Mouse (Mus musculus): Measurements from ENCODE around the gene Cox8b. TPM values are rescaled to one million over a fixed set of nuclear protein-coding genes. Genes with fewer than 3 reads are reported as not detected.

The Cox8b gene
- polyA plus RNA-seq, 1 experiment from 2014 or later, result 0.33 TPM

- no peak overlapping the region for H3K4me3 ChIP-seq (replicated peaks)
- peaks cover 16% of the 10 kb centered on the region for H3K4me1 ChIP-seq (replicated peaks)
- no peak overlapping the region for H3K4me2 ChIP-seq
- H3K27me3 ChIP-seq, result 0 out of 2 replicates have a peak, but pooled peaks cover 3% of the 10 kb centered on the region
- no peaks in the 10 kb centered on the region for H3K36me3 ChIP-seq
- WGBS (ENCODE audit: insufficient replicate concordance), result 58% methylated on average over 5 of the region's 5 CpGs
- H3K27ac ChIP-seq, result peak overlapping the region; percentile 66
- no peak overlapping the region for H3K9ac ChIP-seq
- no peaks in the 10 kb centered on the region for H3K9me3 ChIP-seq (replicated peaks)
- ATAC-seq (ENCODE audit: low read depth) (peak; percentile 29), DNase-seq (no peak)
Measured at GRCm38 (mm10) chr7:140912846-140913482, 12.7 kb upstream of the Cox8b start.

DNA sequence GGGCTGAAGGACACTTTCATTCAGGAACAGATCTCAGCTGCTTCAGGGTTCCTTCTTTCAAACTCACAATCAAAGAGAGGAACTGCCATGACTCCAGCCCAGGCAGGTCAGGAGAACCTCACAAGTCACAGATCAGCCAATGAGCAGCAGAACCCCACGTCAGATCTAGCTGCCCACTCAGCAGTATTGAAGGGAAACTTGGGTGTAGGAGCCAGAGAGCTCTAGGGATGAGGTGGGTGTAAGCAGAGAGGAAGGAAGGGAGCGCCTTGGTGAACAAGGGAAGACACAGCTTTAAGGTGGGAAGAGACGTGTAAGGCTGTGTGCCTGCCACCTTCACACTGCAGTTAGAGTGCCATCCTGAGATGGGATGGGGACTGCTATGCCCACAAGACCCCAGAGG, 12.0 kb upstream of the Cox8b start:
- Histone ChIP-seq H3K9me3 (replicated peaks) (no peaks in the 10 kb centered on the region), H3K27ac (peak overlapping the region; percentile 66), H3K36me3 (no peaks in the 10 kb centered on the region), H3K4me2 (no peak overlapping the region), H3K27me3 (0 out of 2 replicates have a peak, but pooled peaks cover 3% of the 10 kb centered on the region), H3K4me3 (replicated peaks) (no peak overlapping the region), H3K4me1 (replicated peaks) (peaks cover 16% of the 10 kb centered on the region), H3K9ac (no peak overlapping the region)
- WGBS (ENCODE audit: insufficient replicate concordance), result 42% methylated on average over 3 of the region's 3 CpGs
- DNase-seq, result no peak
- no peak for ATAC-seq (ENCODE audit: low read depth)

DNA sequence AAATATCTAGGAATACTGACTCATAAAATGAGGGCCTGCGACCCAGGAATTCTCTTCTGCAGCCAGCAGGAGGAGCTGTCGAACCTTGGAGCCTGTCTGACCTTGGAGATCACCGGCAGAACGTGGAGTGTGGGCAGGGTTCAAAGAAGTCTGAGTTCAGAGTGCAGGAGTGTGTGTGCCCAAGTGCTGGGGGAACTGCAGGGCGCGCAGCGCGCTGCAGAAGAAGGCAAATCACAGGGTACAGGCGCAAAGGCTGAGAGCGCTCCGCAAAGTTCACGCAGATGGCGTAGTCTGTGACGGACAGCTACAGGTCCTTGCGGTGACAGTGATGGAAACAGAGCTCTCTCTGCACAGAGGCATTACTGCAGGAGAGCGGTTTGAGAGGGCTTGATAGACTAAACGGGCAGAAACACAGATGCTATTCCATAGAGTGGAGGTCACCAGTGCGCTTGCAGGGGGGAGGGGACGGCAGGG, 8.4 kb upstream of the Cox8b start:
- Histone ChIP-seq H3K4me2 (peak overlapping the region; percentile 60), H3K9me3 (replicated peaks) (no peaks in the 10 kb centered on the region), H3K4me1 (replicated peaks) (peaks cover 20% of the 10 kb centered on the region), H3K9ac (peak overlapping the region; percentile 7; the same call in 1 of the 2 replicates), H3K4me3 (replicated peaks) (peak overlapping the region; percentile 37), H3K36me3 (no peaks in the 10 kb centered on the region), H3K27ac (peak overlapping the region; percentile 71), H3K27me3 (0 out of 2 replicates have a peak, but pooled peaks cover 3% of the 10 kb centered on the region)
- ATAC-seq (ENCODE audit: low read depth) (peak; percentile 52), DNase-seq (peak; percentile 48)
- WGBS (ENCODE audit: insufficient replicate concordance), result 2% methylated on average over 19 of the region's 19 CpGs

DNA sequence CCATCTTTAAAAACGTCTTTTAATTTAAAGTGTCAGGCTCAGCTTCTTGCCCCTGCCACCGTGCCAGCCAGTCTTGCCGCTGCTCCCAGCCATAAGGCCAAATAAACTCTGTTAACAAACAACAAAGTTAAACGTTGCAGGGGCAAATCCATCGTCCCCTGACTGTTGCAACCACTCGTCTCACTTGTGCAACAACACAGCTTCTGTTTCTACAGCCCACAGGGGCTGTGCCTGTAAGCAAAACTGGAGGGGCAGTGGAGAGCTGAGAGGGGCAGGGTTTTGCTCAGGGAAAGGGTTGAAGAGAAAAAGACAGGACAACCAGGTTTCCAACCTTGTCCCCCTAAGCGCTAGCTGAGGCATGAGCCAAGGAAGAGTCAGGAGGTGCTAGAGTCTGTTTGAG, 7.9 kb upstream of the Cox8b start:
- 35% methylated on average over 7 of the region's 7 CpGs for WGBS (ENCODE audit: insufficient replicate concordance)
- Histone ChIP-seq H3K9ac (no peak overlapping the region), H3K9me3 (replicated peaks) (no peaks in the 10 kb centered on the region), H3K27me3 (0 out of 2 replicates have a peak, but pooled peaks cover 3% of the 10 kb centered on the region), H3K4me2 (peak overlapping the region; percentile 60; the same call in 1 of the 2 replicates), H3K4me1 (replicated peaks) (peaks cover 20% of the 10 kb centered on the region), H3K36me3 (no peaks in the 10 kb centered on the region), H3K27ac (peak overlapping the region; percentile 71), H3K4me3 (replicated peaks) (no peak overlapping the region)
- DNase-seq (no peak), ATAC-seq (ENCODE audit: low read depth) (no peak)

- H3K36me3 ChIP-seq, result no peaks in the 10 kb centered on the region
- no peak for ATAC-seq (ENCODE audit: low read depth)
- no peak overlapping the region for H3K4me3 ChIP-seq (replicated peaks)
- no peaks in the 10 kb centered on the region for H3K9me3 ChIP-seq (replicated peaks)
- WGBS (ENCODE audit: insufficient replicate concordance), result 69% methylated on average over 7 of the region's 7 CpGs
- H3K27me3 ChIP-seq, result 0 out of 2 replicates have a peak, but pooled peaks cover 2% of the 10 kb centered on the region
- no peak overlapping the region for H3K9ac ChIP-seq
- DNase-seq, result no peak
- peak overlapping the region; percentile 71; the same call in 1 of the 2 replicates for H3K27ac ChIP-seq
- H3K4me2 ChIP-seq, result no peak overlapping the region
- H3K4me1 ChIP-seq (replicated peaks), result peaks cover 20% of the 10 kb centered on the region
Measured at GRCm38 (mm10) chr7:140907697-140908096, 7.5 kb upstream of the Cox8b start.

- H3K9ac ChIP-seq, result no peak overlapping the region; the same call in 1 of the 2 replicates
- 0 out of 2 replicates have a peak overlapping the region, but pooled peaks have one; percentile 14 for H3K4me3 ChIP-seq (replicated peaks)
Measured at GRCm38 (mm10) chr7:140907131-140907530, 6.9 kb upstream of the Cox8b start.

GRCm38 (mm10) chr7:140905642-140906081, 5.4 kb upstream of the Cox8b start:
- no peaks in the 10 kb centered on the region for H3K36me3 ChIP-seq
- no peak overlapping the region; the same call in 1 of the 2 replicates for H3K4me3 ChIP-seq (replicated peaks)
- peaks cover 14% of the 10 kb centered on the region for H3K4me1 ChIP-seq (replicated peaks)
- peak overlapping the region; percentile 75 for H3K27ac ChIP-seq
- 26% methylated on average over 2 of the region's 2 CpGs for WGBS (ENCODE audit: insufficient replicate concordance)
- H3K9me3 ChIP-seq (replicated peaks), result no peaks in the 10 kb centered on the region
- DNase-seq (no peak), ATAC-seq (ENCODE audit: low read depth) (peak; percentile 36)
- H3K9ac ChIP-seq, result no peak overlapping the region
- H3K4me2 ChIP-seq, result peak overlapping the region; percentile 42
- no peaks in the 10 kb centered on the region for H3K27me3 ChIP-seq

More at GRCm38 (mm10) chr7:140907131-140907530, 6.9 kb upstream of the Cox8b start:
- H3K4me1 ChIP-seq (replicated peaks), result peaks cover 14% of the 10 kb centered on the region
- peak overlapping the region; percentile 42 for H3K4me2 ChIP-seq
- no peaks in the 10 kb centered on the region for H3K9me3 ChIP-seq (replicated peaks)
- H3K36me3 ChIP-seq, result no peaks in the 10 kb centered on the region
- ATAC-seq (ENCODE audit: low read depth) (no peak), DNase-seq (no peak)
- 70% methylated on average over 13 of the region's 13 CpGs for WGBS (ENCODE audit: insufficient replicate concordance)
- H3K27me3 ChIP-seq, result no peaks in the 10 kb centered on the region
- peak overlapping the region; percentile 75; the same call in 1 of the 2 replicates for H3K27ac ChIP-seq

DNA sequence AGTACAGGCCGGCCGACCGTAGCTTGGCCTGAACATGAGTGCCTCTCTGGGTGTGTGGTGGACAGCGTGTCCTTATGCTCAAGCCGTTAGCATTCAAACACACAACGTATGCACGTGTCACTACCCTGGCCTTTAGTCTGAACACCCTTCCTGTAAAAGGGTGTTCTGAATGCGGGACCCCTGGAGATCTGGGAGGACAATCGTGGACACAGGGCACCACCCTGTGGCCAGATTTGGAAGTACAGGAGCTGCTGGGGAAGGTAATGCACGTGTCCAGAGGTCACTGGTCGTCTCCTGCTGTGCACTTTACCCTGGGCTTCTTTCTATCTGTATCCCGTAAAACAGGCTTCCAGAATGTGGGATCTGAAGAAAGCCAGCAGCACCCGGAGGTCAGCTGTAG, 3.0 kb upstream of the Cox8b start:
- Histone ChIP-seq H3K27ac (no peak overlapping the region), H3K27me3 (no peaks in the 10 kb centered on the region), H3K4me2 (no peak overlapping the region), H3K4me3 (replicated peaks) (no peak overlapping the region), H3K4me1 (replicated peaks) (peaks cover 4% of the 10 kb centered on the region), H3K9ac (no peak overlapping the region), H3K36me3 (peaks cover 10% of the 10 kb centered on the region), H3K9me3 (replicated peaks) (no peaks in the 10 kb centered on the region)
- peak; percentile 55 for DNase-seq
- ATAC-seq (ENCODE audit: low read depth), result peak; percentile 37
- WGBS (ENCODE audit: insufficient replicate concordance), result 28% methylated on average over 13 of the region's 13 CpGs

- Histone ChIP-seq H3K9me3 (replicated peaks) (no peaks in the 10 kb centered on the region), H3K4me2 (no peak overlapping the region), H3K27me3 (no peaks in the 10 kb centered on the region), H3K4me3 (replicated peaks) (no peak overlapping the region), H3K36me3 (peaks cover 20% of the 10 kb centered on the region), H3K4me1 (replicated peaks) (peaks cover 4% of the 10 kb centered on the region; the same call in 1 of the 2 replicates), H3K9ac (no peak overlapping the region), H3K27ac (no peak overlapping the region)
- 73% methylated on average over 15 of the region's 15 CpGs for WGBS (ENCODE audit: insufficient replicate concordance)
- no peak for DNase-seq
- no peak for ATAC-seq (ENCODE audit: low read depth)
Measured at GRCm38 (mm10) chr7:140902036-140902875, 2.0 kb upstream of the Cox8b start.

- 0 out of 2 replicates have a peak, but pooled peaks cover under 1% of the 10 kb centered on the region for H3K4me1 ChIP-seq (replicated peaks)
- no peak overlapping the region for H3K4me2 ChIP-seq
- H3K9me3 ChIP-seq (replicated peaks), result no peaks in the 10 kb centered on the region
- H3K27me3 ChIP-seq, result no peaks in the 10 kb centered on the region
- H3K9ac ChIP-seq, result no peak overlapping the region
- peaks cover 46% of the 10 kb centered on the region for H3K36me3 ChIP-seq
- DNase-seq (no peak), ATAC-seq (ENCODE audit: low read depth) (no peak)
- 71% methylated on average over 3 of the region's 3 CpGs for whole genome bisulfite sequencing (ENCODE audit: insufficient replicate concordance)
- no peak overlapping the region for H3K27ac ChIP-seq
- no peak overlapping the region for H3K4me3 ChIP-seq (replicated peaks)
Measured at GRCm38 (mm10) chr7:140899121-140899520, 1.1 kb downstream of the Cox8b start.

DNA sequence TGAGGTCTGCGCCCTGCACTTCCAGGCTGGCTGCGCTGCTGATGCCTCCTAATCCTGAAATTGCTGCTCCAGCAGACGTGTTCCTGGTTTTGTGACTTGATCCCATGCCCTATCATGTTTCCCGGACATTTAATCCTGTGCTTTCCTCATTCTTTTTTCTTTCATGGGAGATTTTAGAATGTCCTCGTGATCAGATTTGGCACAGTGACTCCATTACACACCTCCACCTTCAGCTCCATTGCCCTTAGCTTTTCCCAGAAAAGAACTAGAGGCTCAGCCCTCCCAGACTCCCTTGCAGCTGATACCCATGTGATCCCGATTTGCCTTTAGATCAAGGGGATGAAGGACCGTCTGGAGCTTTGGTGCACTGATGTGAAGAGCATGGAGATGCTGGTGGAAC, 2.4 kb downstream of the Cox8b start:
- Histone ChIP-seq H3K27ac (no peak overlapping the region), H3K36me3 (peaks cover 58% of the 10 kb centered on the region), H3K4me1 (replicated peaks) (no peaks in the 10 kb centered on the region), H3K9ac (no peak overlapping the region), H3K9me3 (replicated peaks) (no peaks in the 10 kb centered on the region), H3K4me3 (replicated peaks) (no peak overlapping the region), H3K27me3 (no peaks in the 10 kb centered on the region), H3K4me2 (no peak overlapping the region)
- WGBS (ENCODE audit: insufficient replicate concordance), result 85% methylated on average over 7 of the region's 7 CpGs
- DNase-seq (no peak), ATAC-seq (ENCODE audit: low read depth) (no peak)

All from liver, embryonic 13.5 days (tissue).